Comparison of ENCODE assay signal across 11 mouse cellular contexts in genomic region chr12:99087286-99087685, GRCm38 (mm10).
DNase-seq lines count a peak whose midpoint lies in the region; ATAC-seq and TF ChIP-seq lines count a peak whose summit lies in the region.
"Had no signal": no experiment of that assay in that cellular context is flagged by ENCODE, and none has a peak within 500 bp of the region (broad histone marks: within the 10 kb centered on the region; RNA-seq: fewer than 3 reads in every experiment).

No protein-coding gene starts in this region.

- H3K27ac ChIP-seq in forebrain, postnatal 0 days (ENCODE audit: low read depth, low read length) = 0 out of 2 replicates have a peak overlapping the region, but pooled peaks have one; percentile 29
- H3K27ac ChIP-seq: limb, embryonic 13.5 days; macrophage had no signal

- DNase-seq in layer of hippocampus, adult 9-11 months = peak; percentile 31
- DNase-seq in layer of hippocampus, adult 9-10 months (ENCODE audit: low spot score) = no peak
- peak; percentile 75 for DNase-seq in forebrain, postnatal 0 days
- DNase-seq in left cerebral cortex, postnatal 36 days (ENCODE audit: low spot score in 2 of 2) = peak; percentile 25 to 40
- peak; percentile 60 for DNase-seq in retina, postnatal 1 day
- no peak for DNase-seq in thymus, postnatal 25 days
- no peak for DNase-seq in spleen, adult 12 weeks (ENCODE audit: low spot score)
- DNase-seq: kidney, adult 8-10 months had no signal

- no peak overlapping the region for H3K9ac ChIP-seq in forebrain, postnatal 0 days
- H3K9ac ChIP-seq: limb, embryonic 13.5 days had no signal

- no peaks in the 10 kb centered on the region for H3K36me3 ChIP-seq in forebrain, postnatal 0 days (ENCODE audit: insufficient read depth)
- H3K36me3 ChIP-seq: limb, embryonic 13.5 days had no signal

- no peak overlapping the region for H3K4me3 ChIP-seq in forebrain, postnatal 0 days (ENCODE audit: low read depth, low read length)
- H3K4me3 ChIP-seq: limb, embryonic 13.5 days had no signal

- peaks cover 9% of the 10 kb centered on the region for H3K4me1 ChIP-seq in forebrain, postnatal 0 days (ENCODE audit: insufficient read depth)

- ATAC-seq in forebrain, postnatal 0 days = peak; percentile 80
- ATAC-seq in activated CD4-positive, CD25-positive, alpha-beta regulatory T cell, adult 4 months = no peak

- no peaks in the 10 kb centered on the region for H3K9me3 ChIP-seq in forebrain, postnatal 0 days (ENCODE audit: low read length)
- H3K9me3 ChIP-seq: limb, embryonic 13.5 days had no signal

- intact Hi-C loops in left cerebral cortex, postnatal 36 days (cut with DNase I) = loop anchor here (5.0 kb wide), 1 partner anchor 765 kb away; no protein-coding TSS in a partner anchor

- no peaks in the 10 kb centered on the region for H3K27me3 ChIP-seq in forebrain, postnatal 0 days (ENCODE audit: insufficient read depth, low read length)

- no peak overlapping the region for H3K4me2 ChIP-seq in forebrain, postnatal 0 days (ENCODE audit: low read depth)
- H3K4me2 ChIP-seq: limb, embryonic 13.5 days had no signal

- no peak for TF ChIP-seq CTCF in forebrain, postnatal 0 days (IDR thresholded peaks at IDR 0.05; ENCODE audit: low read depth)

- 11% methylated on average over 8 of the region's 8 CpGs for WGBS in forebrain, postnatal 0 days

Comparison
In these comparisons a context has a peak if more than half of its experiments do, and no peak if none do; other contexts are left out.
1. DNase-seq: peak in layer of hippocampus, adult 9-11 months (single experiment), forebrain, postnatal 0 days (single experiment), left cerebral cortex, postnatal 36 days (2 of 2) and retina, postnatal 1 day (single experiment); none in layer of hippocampus, adult 9-10 months (single experiment), thymus, postnatal 25 days (single experiment) and spleen, adult 12 weeks (single experiment).